Mouse (Mus musculus): Measurements from ENCODE around the gene Tmem63a. TPM values are rescaled to one million over a fixed set of nuclear protein-coding genes. Genes with fewer than 3 reads are reported as not detected.

Tmem63a gene
- polyA plus RNA-seq, 1 experiment, result not detected

- Histone ChIP-seq H3K4me1 (ENCODE audit: control insufficient read depth, insufficient read depth, low read length) (no peaks in the 10 kb centered on the region), H3K4me3 (ENCODE audit: insufficient read depth, low read depth, low read length) (no peak overlapping the region), H3K27ac (ENCODE audit: insufficient read depth, low read depth, low read length) (no peak overlapping the region)
- TF ChIP-seq CTCF (IDR thresholded peaks at IDR 0.05; ENCODE audit: insufficient read depth, low read depth, low read length), result no peak
- TF ChIP-seq POLR2A (IDR thresholded peaks at IDR 0.05; ENCODE audit: insufficient read depth, low read depth, low read length), result no peak
- WGBS, result 93% methylated on average over 3 of the region's 3 CpGs
These were observed 59.1 kb downstream of the Tmem63a start for GRCm38 (mm10) chr1:181001217-181001616.

- Histone ChIP-seq H3K27ac (ENCODE audit: insufficient read depth, low read depth, low read length) (no peak overlapping the region), H3K4me3 (ENCODE audit: insufficient read depth, low read depth, low read length) (no peak overlapping the region), H3K4me1 (ENCODE audit: control insufficient read depth, insufficient read depth, low read length) (no peaks in the 10 kb centered on the region)
- TF ChIP-seq CTCF (IDR thresholded peaks at IDR 0.05; ENCODE audit: insufficient read depth, low read depth, low read length), result no peak
- TF ChIP-seq POLR2A (IDR thresholded peaks at IDR 0.05; ENCODE audit: insufficient read depth, low read depth, low read length), result no peak
- 92% methylated on average over 3 of the region's 3 CpGs for WGBS
These were observed 59.5 kb downstream of the Tmem63a start for GRCm38 (mm10) chr1:181001621-181002020.

- no peak overlapping the region for H3K4me3 ChIP-seq (ENCODE audit: insufficient read depth, low read depth, low read length)
- no peak overlapping the region for H3K27ac ChIP-seq (ENCODE audit: insufficient read depth, low read depth, low read length)
- H3K4me1 ChIP-seq (ENCODE audit: control insufficient read depth, insufficient read depth, low read length), result no peaks in the 10 kb centered on the region
- WGBS, result 93% methylated on average over 2 of the region's 2 CpGs
- TF ChIP-seq CTCF (IDR thresholded peaks at IDR 0.05; ENCODE audit: insufficient read depth, low read depth, low read length) (no peak), POLR2A (IDR thresholded peaks at IDR 0.05; ENCODE audit: insufficient read depth, low read depth, low read length) (no peak)
These were observed 61.6 kb downstream of the Tmem63a start for GRCm38 (mm10) chr1:181003790-181004189.

GRCm38 (mm10) chr1:181005331-181005730 is 63.2 kb downstream of the Tmem63a start:
- Histone ChIP-seq H3K27ac (ENCODE audit: insufficient read depth, low read depth, low read length) (no peak overlapping the region), H3K4me1 (ENCODE audit: control insufficient read depth, insufficient read depth, low read length) (peaks cover 6% of the 10 kb centered on the region), H3K4me3 (ENCODE audit: insufficient read depth, low read depth, low read length) (no peak overlapping the region)
- TF ChIP-seq POLR2A (IDR thresholded peaks at IDR 0.05; ENCODE audit: insufficient read depth, low read depth, low read length) (no peak), CTCF (IDR thresholded peaks at IDR 0.05; ENCODE audit: insufficient read depth, low read depth, low read length) (no peak)
- 81% methylated on average over 8 of the region's 8 CpGs for WGBS

GRCm38 (mm10) chr1:181007831-181008230 is 65.7 kb downstream of the Tmem63a start:
- Histone ChIP-seq H3K4me3 (ENCODE audit: insufficient read depth, low read depth, low read length) (no peak overlapping the region), H3K4me1 (ENCODE audit: control insufficient read depth, insufficient read depth, low read length) (peaks cover 14% of the 10 kb centered on the region), H3K27ac (ENCODE audit: insufficient read depth, low read depth, low read length) (no peak overlapping the region)
- TF ChIP-seq CTCF (IDR thresholded peaks at IDR 0.05; ENCODE audit: insufficient read depth, low read depth, low read length) (no peak), POLR2A (IDR thresholded peaks at IDR 0.05; ENCODE audit: insufficient read depth, low read depth, low read length) (no peak)
- WGBS, result 92% methylated on average over 6 of the region's 6 CpGs

- Histone ChIP-seq H3K27ac (ENCODE audit: insufficient read depth, low read depth, low read length) (no peak overlapping the region), H3K4me1 (ENCODE audit: control insufficient read depth, insufficient read depth, low read length) (peaks cover 14% of the 10 kb centered on the region), H3K4me3 (ENCODE audit: insufficient read depth, low read depth, low read length) (no peak overlapping the region)
- TF ChIP-seq CTCF (IDR thresholded peaks at IDR 0.05; ENCODE audit: insufficient read depth, low read depth, low read length) (no peak), POLR2A (IDR thresholded peaks at IDR 0.05; ENCODE audit: insufficient read depth, low read depth, low read length) (no peak)
- WGBS, result 91% methylated on average over 2 of the region's 2 CpGs
These were observed 66.1 kb downstream of the Tmem63a start for GRCm38 (mm10) chr1:181008266-181008665.

GRCm38 (mm10) chr1:181009011-181009590 is 67.0 kb downstream of the Tmem63a start:
- TF ChIP-seq CTCF (IDR thresholded peaks at IDR 0.05; ENCODE audit: insufficient read depth, low read depth, low read length) (no peak), POLR2A (IDR thresholded peaks at IDR 0.05; ENCODE audit: insufficient read depth, low read depth, low read length) (no peak)
- H3K4me1 ChIP-seq (ENCODE audit: control insufficient read depth, insufficient read depth, low read length), result peaks cover 14% of the 10 kb centered on the region
- no peak overlapping the region for H3K27ac ChIP-seq (ENCODE audit: insufficient read depth, low read depth, low read length)
- WGBS, result 95% methylated on average over 4 of the region's 4 CpGs
- H3K4me3 ChIP-seq (ENCODE audit: insufficient read depth, low read depth, low read length), result no peak overlapping the region

- no peak overlapping the region for H3K27ac ChIP-seq (ENCODE audit: insufficient read depth, low read depth, low read length)
- WGBS, result 50% methylated on average over 3 of the region's 3 CpGs
- TF ChIP-seq CTCF (IDR thresholded peaks at IDR 0.05; ENCODE audit: insufficient read depth, low read depth, low read length), result no peak
- TF ChIP-seq POLR2A (IDR thresholded peaks at IDR 0.05; ENCODE audit: insufficient read depth, low read depth, low read length), result no peak
These were observed 67.6 kb downstream of the Tmem63a start for GRCm38 (mm10) chr1:181009754-181010153.

GRCm38 (mm10) chr1:181010171-181010932 is 68.2 kb downstream of the Tmem63a start:
- H3K4me3 ChIP-seq (ENCODE audit: insufficient read depth, low read depth, low read length), result no peak overlapping the region
- WGBS, result 75% methylated on average over 4 of the region's 4 CpGs
- peaks cover 20% of the 10 kb centered on the region for H3K4me1 ChIP-seq (ENCODE audit: control insufficient read depth, insufficient read depth, low read length)
- H3K27ac ChIP-seq (ENCODE audit: insufficient read depth, low read depth, low read length), result no peak overlapping the region
- TF ChIP-seq CTCF (IDR thresholded peaks at IDR 0.05; ENCODE audit: insufficient read depth, low read depth, low read length) (no peak), POLR2A (IDR thresholded peaks at IDR 0.05; ENCODE audit: insufficient read depth, low read depth, low read length) (no peak)

More at GRCm38 (mm10) chr1:181009754-181010153, 67.6 kb downstream of the Tmem63a start:
- no peak overlapping the region for H3K4me3 ChIP-seq (ENCODE audit: insufficient read depth, low read depth, low read length)
- peaks cover 14% of the 10 kb centered on the region for H3K4me1 ChIP-seq (ENCODE audit: control insufficient read depth, insufficient read depth, low read length)
